Mouse (Mus musculus) gastrocnemius, postnatal 4 days (tissue): ENCODE results near the gene Tmem208. TPM values are rescaled to one million over a fixed set of nuclear protein-coding genes. Genes with fewer than 3 reads are reported as not detected.

Source experiments
- DNase-seq, 2 experiments: peaks; one replicate each; pipeline ENCODE4 v3.0.0; 2021 to 2022; ENCODE audit warnings: low spot score in 2 of 2, mixed read lengths in 2 of 2
- total RNA-seq, 2 experiments: library from RNA; stranded (reverse); gene quantifications; 2 replicates each; pipeline ENCODE4 v1.2.3; 2021

The Tmem208 gene
- total RNA-seq, 2 experiments from 2014 or later = 28.7 to 29.5 TPM

DNA sequence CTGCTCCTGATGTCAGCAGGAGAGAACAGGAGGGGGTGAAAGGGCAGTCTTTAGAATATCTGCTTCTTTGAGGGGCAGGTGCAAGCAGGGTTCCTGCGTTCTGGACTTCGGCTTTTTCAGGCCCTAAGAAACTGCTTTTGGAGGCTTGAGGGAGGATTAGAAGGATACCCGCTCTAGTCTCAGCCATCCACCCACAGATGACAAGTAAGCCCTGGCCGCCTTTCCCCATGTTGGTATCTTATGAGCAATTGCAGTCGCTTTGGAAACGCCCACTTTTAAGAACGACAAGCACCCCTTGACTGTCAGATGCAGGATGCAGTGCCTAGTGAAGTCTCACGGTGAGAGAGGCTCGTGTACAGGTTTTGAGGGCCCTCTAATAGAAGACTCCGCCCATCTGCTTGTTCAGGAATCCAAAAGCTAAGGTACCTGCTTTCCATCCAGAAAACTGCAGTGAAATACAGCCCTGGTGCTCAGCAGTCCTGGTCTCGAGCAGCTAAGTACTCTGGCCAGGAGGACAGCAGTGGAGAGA, 7.4 kb upstream of the Tmem208 start:
- DNase-seq = no peak

- no peak for DNase-seq
These were observed 3.0 kb upstream of the Tmem208 start for GRCm38 (mm10) chr8:105323183-105323582.

DNA sequence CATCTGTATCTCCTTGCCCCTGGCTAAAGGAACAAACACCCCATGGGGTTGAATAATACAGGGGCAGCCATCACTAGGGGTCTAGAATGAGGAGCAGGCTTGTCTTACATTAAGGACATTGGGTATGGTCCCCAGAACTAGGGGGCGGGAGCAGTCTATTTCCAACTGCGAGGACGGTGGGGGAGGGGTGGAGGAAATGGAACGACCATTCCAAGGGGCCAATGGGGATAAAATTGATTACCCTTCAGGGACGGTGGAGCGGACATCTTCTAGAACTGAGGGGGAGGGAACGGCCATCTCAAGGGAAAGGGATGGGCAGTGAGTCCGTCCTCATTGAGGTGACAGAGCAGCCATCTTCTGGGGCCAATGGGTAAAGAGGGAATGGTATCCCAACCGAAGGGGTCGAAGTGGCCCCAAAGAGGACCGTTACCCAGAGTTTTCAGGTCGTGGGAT, 487 bp upstream of the Tmem208 start:
- DNase-seq = no peak

DNA sequence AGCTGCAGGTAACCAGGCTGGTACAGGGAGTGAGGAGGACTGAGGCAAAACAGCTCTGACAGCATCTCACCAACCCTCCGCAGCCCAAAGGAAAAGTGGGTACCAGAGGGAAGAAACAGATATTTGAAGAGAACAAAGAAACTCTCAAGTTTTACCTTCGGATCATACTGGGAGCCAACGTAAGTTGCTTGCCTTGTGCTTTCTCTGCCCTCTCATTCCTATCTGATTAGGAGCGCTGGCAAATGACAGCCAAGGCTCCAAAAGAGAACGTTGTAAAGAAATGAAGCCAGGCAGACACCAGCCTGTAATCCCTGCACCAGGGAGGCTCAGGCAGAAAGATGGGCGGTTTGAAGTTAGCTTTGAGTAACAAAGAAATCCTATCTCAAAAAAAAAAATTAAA, 814 bp downstream of the Tmem208 start:
- DNase-seq = no peak

DNA sequence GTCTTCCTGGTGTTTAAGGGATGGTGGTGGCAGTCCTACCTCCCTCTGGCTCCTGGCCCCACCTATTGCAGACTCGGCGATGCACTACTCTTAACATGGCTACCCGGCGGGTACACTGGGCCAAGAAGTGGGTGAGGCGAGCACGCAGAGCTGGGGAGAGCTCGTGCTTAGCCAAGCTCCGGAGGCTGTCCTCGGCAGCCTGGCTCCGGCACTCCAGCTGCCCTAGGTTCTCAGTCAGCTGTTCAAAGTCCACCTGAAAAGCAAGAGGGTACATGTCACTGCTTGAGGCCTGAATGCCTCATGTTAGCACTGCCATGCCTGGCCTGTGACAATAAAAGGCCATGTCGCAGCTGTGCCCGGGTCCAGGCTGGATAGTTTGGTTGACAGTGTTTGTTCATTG, 4.2 kb downstream of the Tmem208 start:
- DNase-seq = no peak

- DNase-seq = no peak
These were observed 5.3 kb downstream of the Tmem208 start for GRCm38 (mm10) chr8:105331469-105331868.

- no peak for DNase-seq
These were observed 5.8 kb downstream of the Tmem208 start for GRCm38 (mm10) chr8:105331931-105332330.

DNA sequence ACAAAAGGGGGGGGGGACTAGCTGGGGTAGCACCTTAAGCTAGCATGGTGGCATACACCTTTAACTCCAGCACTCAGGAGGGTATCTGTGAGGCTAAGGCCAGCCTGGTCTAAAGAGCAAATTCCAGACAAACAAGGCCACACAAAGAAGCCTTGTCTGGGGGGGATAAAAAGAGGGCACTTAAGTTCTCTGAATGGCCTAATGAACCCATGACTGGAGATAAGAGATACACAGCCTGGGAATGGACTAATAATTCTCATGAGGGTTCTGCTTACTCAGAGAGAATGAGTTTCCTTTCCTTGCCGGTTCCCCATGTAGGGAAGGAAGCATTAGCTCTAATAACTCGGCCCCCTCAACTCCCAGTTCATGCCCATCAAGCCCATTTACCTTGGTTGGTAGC, 6.4 kb downstream of the Tmem208 start:
- DNase-seq = no peak

DNA sequence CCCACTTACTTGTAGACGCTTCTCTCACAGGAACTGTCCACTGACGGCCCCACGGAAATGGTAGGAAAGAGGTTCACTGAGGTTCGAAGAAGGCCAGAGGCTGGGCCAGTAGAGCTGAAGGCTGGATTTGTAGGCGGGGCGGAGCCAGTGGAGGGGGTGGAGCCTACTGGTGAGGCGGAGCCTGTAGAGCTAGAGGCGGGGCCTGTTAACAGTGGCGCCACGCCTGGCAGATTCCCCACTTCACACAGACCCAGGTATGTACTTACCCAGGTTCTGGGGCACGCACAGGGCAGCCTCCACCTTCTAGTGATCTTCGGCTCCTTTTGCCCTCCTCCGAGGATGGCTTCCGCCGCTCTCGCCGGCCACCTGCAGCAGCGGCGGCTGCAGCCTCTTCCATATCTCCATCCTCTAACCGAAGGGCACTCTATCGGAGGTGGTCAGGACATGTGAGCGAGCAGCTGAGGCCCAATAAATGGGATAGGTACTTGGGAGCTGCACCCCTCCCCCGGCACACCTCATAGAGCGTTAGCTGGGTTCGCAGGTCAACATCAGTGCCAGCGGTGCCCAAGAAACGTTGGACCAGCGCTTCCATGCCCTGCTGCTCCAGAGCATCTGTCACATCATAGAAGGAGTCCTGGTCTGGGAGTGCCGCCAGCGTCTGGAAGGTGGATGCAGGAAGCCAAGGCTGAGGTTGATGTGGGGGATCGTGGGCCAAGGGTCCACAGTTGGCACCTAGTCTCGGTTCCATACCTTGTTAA, 10.4 kb downstream of the Tmem208 start:
- DNase-seq = no peak

DNA sequence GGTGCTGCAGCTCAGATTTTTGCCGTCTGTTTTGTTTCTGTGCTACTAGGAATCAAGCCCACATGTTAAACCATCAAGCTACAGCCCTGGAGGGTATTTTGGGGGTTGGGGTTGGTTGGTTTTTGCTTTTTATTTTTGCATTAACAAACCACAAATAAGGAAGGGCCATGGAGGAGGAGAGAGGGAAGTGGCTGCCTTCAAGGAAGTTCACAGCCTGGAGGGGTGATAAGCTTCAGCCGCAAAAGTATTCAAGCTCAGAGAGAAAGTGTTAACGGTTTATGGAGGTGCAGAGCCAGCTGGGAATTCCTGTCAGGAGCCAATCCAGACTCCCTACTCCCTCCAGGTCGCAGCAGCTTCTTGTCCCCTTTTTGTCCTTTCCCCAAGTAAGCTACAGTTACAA, 12.8 kb downstream of the Tmem208 start:
- no peak for DNase-seq

DNA sequence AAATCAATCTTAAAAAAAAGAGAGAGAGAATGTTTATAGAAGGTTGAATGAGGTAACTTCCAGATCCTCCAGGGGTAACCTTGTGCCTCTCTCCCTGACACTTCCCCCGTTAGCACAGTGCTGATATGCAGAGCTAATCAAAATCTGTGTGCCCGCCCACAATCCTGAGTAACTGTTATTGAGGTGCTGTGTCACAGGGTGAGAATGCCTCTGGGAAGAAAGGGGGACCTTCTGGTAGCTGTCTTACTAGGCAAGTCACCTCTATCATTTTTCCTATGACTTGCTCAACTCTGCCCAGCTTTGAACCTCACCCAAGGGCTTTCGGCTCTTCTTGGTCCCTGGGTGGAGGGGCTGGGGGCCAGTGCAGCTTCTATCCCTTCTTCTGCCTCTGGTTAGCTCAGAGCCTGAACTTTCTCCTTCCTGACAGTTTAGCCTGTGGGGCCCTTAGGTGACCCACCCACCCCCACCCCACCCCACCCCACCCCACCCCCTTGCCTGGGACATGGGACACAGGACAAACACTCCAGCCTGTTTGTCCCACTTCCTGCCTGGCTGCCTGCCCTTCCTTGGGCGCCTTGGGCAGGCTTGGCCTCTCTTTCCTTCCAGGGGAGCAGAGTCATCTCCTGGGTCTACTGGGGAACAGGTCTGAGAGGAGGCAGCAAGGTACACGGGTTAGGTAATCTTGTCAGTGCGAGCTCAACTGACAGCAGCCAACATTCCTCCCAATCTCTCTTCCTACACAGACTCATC, 13.9 kb downstream of the Tmem208 start:
- no peak for DNase-seq

DNA sequence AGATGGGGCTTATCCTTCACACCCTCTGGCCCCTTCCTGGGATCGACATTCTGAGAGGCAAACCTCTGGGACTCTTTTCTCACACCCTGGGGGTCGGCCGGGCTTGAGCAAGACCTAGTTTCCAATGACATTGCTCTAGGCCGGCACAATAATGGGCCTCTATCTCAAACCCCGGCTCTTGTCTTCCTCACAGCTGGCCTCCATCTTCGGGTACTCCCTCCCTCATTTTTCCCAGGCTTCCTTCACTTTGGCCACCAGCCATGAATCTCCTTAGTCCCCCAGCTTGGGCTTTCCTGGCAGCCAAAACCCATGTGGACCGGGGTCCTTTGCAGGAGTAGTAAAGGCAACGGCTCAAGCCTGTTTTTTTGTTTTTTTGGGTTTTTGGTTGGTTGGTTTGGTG, 15.2 kb downstream of the Tmem208 start:
- DNase-seq = no peak

GRCm38 (mm10) chr8:105342768-105343167, 16.6 kb downstream of the Tmem208 start:
- DNase-seq = no peak

- no peak for DNase-seq
These were observed 17.8 kb downstream of the Tmem208 start for GRCm38 (mm10) chr8:105343791-105344574.

- no peak for DNase-seq
These were observed 19.2 kb downstream of the Tmem208 start for GRCm38 (mm10) chr8:105345061-105345975.

DNA sequence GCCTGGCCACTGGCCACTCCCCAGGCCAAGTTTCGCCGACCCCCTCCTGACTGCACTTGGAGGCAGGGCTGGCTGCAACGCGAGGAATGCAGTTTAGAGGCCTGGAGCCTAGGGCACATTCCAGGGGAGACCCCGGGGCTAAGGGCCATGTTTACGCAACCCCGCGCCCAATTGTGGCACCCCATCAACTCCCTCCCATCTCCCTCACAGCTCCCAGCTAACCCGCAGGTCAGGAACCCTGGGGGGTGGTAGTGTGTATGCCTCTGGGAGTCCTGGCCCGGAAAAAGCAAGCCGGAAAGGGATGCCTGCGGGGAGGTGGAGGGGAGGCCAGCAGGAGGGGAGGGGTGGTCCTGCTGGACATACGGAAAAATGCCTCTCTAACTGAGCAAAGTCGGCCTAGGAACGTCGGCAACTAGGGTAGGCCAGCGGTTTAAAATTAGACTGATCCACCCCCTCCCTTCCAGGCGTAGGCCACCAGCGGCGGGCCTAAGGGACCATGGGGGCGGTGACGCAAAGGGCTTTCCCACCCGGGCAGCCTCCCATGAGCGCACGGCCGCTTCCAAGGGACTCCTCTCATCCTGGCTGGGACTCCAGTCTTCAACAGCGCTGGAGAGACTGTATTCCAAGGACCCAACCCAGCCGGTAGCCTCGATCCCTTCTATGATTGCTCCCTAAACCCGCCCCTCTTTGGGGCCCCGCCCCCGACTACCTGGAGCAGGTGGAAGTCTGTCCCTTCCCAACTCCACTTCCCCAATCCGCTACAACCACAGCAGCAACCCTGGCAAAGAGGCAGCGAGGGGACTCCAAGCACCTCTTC, 20.7 kb downstream of the Tmem208 start:
- DNase-seq = peak; percentile 62 to 74

GRCm38 (mm10) chr8:105347428-105348221, 21.5 kb downstream of the Tmem208 start, which contains the start of gene Fhod1:
Gene Fhod1 (minus strand): TSS chr8:105347953.
- DNase-seq = peak; percentile 83 to 92

GRCm38 (mm10) chr8:105348450-105349095, 22.4 kb downstream of the Tmem208 start, which contains the start of gene Slc9a5:
Gene Slc9a5 (plus strand): TSS chr8:105348843.
- peak in 1 of 2 experiments; percentile 47 for DNase-seq
